Mouse (Mus musculus) liver, embryonic 15.5 days (tissue): ENCODE measurements around the gene Hacd4. TPM values are rescaled to one million over a fixed set of nuclear protein-coding genes. Genes with fewer than 3 reads are reported as not detected.
"Not testable (repeated sequence)": the region's sequence is repeated elsewhere in the genome, so short reads cannot be mapped to it uniquely, and the experiment has no call there.

Experiments
- ATAC-seq: fragments of 200-750 bp; cut with Nextera tagmentation; 2 replicates; pipeline ENCODE4 v1.8.0; 2017; ENCODE audit warnings: moderate number of reproducible peaks, mild to moderate bottlenecking, moderate library complexity; ENCODE audit not compliant: insufficient read depth
- H3K27ac ChIP-seq: fragments of 300-500 bp; sonication (generic); replicated peaks from 2 replicates; pipeline ENCODE4 v1.5.1; 2015; ENCODE audit warnings: mild to moderate bottlenecking, inconsistent platforms
- H3K27me3 ChIP-seq: fragments of 300-500 bp; sonication (generic); 2 replicates; pipeline ENCODE4 v1.6.1; 2015; ENCODE audit warnings: mild to moderate bottlenecking, inconsistent platforms
- H3K36me3 ChIP-seq: fragments of 300-500 bp; sonication (generic); replicated peaks from 2 replicates; pipeline ENCODE4 v1.6.1; 2015; ENCODE audit warnings: moderate library complexity, mild to moderate bottlenecking, inconsistent platforms
- H3K4me1 ChIP-seq: fragments of 300-500 bp; sonication (generic); replicated peaks from 2 replicates; pipeline ENCODE4 v1.6.1; 2015; ENCODE audit warnings: inconsistent platforms
- H3K4me2 ChIP-seq: fragments of 300-500 bp; sonication (generic); 2 replicates; pipeline ENCODE4 v1.6.1; 2015; ENCODE audit warnings: moderate library complexity, mild to moderate bottlenecking, inconsistent platforms
- H3K4me3 ChIP-seq: fragments of 300-500 bp; sonication (generic); replicated peaks from 2 replicates; pipeline ENCODE4 v1.5.1; 2015; ENCODE audit warnings: mild to moderate bottlenecking, inconsistent platforms
- H3K9ac ChIP-seq: fragments of 300-500 bp; sonication (generic); 2 replicates; pipeline ENCODE4 v1.6.1; 2015; ENCODE audit warnings: moderate library complexity, mild to moderate bottlenecking, inconsistent platforms
- H3K9me3 ChIP-seq: fragments of 300-500 bp; sonication (generic); replicated peaks from 2 replicates; pipeline ENCODE4 v1.6.1; 2016; ENCODE audit warnings: inconsistent platforms
- WGBS: fragments of 180-500 bp; shearing (Covaris S2); methylation state at CpG from one replicate; pipeline ENCODE4 v1.1.7; 2015; ENCODE audit warnings: mixed read lengths; ENCODE audit not compliant: insufficient replicate concordance; 5-methylcytosine and 5-hydroxymethylcytosine counted together
- polyA plus RNA-seq: library from polyadenylated mRNA; unstranded; fragments of >200 nt; fragmentation: Nextera tagmentation; extraction: Ambion mirVana; gene quantifications from 2 replicates; pipeline ENCODE4 v1.2.1, GENCODE M21; 2015

Hacd4 gene
- polyA plus RNA-seq, 1 experiment from 2014 or later, result 6.3 TPM

DNA sequence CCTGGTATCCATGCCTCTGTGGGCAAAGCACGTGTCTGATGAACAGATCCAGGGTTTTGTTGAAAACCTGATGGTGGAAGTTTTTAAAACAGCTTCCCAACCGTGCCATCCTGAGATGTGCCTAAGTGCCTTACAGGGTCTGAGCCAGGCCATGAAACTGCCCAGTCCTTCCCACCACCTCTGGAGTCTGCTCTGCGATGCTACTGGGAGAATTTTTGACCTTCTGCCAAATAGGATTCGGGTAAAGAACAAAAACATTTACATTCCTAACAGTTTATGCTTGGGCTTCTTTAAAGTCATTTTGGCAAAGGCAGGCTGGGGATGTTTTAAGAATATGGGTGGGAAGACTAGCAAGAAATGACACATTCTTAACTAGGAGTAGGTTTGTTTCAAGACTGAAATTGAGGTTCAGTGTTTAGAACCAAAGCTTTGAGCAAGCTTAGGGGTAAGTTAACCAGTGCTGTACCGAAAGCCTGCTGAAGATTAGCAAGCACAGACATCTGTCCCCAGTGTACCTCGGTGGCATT is 41.7 kb downstream of the Hacd4 start:
- Histone ChIP-seq H3K27me3 (no peaks in the 10 kb centered on the region), H3K36me3 (no peaks in the 10 kb centered on the region), H3K4me1 (no peaks in the 10 kb centered on the region), H3K4me2 (no peak overlapping the region), H3K9ac (no peak overlapping the region), H3K9me3 (no peaks in the 10 kb centered on the region), H3K4me3 (no peak overlapping the region), H3K27ac (no peak overlapping the region)
- ATAC-seq, result no peak
- WGBS, result 58% methylated on average over 6 of the region's 6 CpGs

DNA sequence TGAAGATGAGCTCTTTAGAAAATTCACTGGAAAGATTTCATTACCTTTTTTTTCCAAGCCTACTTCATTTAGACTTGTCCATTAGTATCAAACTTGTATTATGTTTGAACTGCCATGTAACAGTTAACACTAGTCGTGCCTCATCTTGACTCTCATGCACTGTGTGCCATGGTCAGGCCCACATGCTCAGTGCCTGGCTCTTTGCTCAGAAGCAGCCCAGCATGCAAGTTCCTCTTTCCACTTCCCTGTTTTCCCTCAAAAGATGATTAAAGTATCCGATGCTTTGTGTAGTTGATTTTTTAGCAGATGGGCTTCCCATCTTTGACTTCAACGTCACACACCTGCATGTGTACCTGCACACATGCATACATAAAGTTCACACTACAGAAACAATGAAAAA is 43.0 kb downstream of the Hacd4 start:
- Histone ChIP-seq H3K4me1 (no peaks in the 10 kb centered on the region), H3K27me3 (no peaks in the 10 kb centered on the region), H3K36me3 (no peaks in the 10 kb centered on the region), H3K9me3 (no peaks in the 10 kb centered on the region), H3K27ac (no peak overlapping the region), H3K9ac (no peak overlapping the region), H3K4me3 (no peak overlapping the region), H3K4me2 (no peak overlapping the region)
- WGBS, result 35% methylated on average over 3 of the region's 3 CpGs
- no peak for ATAC-seq

DNA sequence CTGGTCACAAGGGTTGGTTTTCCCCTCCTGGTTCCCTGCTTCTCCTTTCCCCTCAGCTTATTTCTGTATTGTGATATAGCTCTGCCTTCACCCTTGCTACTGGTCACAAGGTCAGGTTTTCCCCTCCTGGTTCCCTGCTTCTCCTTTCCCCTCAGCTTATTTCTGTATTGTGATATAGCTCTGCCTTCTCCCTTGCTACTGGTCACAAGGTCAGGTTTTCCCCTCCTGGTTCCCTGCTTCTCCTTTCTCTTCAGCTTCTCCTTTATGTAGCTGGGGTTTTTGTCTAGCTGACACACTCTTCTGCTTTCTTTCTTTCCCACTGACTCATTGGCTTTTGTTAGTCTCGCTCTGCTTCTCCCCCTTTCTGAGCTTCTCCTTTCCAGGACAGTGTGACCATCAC is 48.1 kb downstream of the Hacd4 start:
- not testable (repeated sequence) for H3K27ac ChIP-seq, ATAC-seq, H3K4me1 ChIP-seq, H3K9ac ChIP-seq, H3K27me3 ChIP-seq, H3K36me3 ChIP-seq, H3K4me3 ChIP-seq, H3K4me2 ChIP-seq, H3K9me3 ChIP-seq
- 72% methylated on average over 1 of the region's 1 CpGs for WGBS

DNA sequence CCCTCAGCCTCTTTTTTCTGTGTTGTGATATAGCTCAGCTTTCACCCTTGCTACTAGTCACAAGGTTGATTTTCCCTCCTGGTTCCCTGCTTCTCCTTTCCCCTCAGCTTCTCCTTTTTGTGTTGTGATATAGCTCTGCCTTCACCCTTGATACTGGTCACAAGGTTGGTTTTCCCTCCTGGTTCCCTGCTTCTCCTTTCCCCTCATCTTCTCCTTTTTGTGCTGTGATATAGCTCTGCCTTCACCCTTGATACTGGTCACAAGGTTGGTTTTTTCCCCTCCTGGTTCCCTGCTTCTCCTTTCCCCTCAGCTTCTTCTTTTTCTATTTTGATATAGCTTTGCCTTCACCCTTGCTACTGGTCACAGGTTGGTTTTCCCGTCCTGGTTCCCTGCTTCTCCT is 48.7 kb downstream of the Hacd4 start:
- Histone ChIP-seq H3K4me3 (no peak overlapping the region), H3K9me3 (no peaks in the 10 kb centered on the region), H3K4me2 (no peak overlapping the region), H3K9ac (no peak overlapping the region), H3K4me1 (no peaks in the 10 kb centered on the region), H3K27ac (no peak overlapping the region), H3K36me3 (no peaks in the 10 kb centered on the region), H3K27me3 (no peaks in the 10 kb centered on the region)
- no peak for ATAC-seq
- WGBS, result 44% methylated on average over 1 of the region's 1 CpGs

DNA sequence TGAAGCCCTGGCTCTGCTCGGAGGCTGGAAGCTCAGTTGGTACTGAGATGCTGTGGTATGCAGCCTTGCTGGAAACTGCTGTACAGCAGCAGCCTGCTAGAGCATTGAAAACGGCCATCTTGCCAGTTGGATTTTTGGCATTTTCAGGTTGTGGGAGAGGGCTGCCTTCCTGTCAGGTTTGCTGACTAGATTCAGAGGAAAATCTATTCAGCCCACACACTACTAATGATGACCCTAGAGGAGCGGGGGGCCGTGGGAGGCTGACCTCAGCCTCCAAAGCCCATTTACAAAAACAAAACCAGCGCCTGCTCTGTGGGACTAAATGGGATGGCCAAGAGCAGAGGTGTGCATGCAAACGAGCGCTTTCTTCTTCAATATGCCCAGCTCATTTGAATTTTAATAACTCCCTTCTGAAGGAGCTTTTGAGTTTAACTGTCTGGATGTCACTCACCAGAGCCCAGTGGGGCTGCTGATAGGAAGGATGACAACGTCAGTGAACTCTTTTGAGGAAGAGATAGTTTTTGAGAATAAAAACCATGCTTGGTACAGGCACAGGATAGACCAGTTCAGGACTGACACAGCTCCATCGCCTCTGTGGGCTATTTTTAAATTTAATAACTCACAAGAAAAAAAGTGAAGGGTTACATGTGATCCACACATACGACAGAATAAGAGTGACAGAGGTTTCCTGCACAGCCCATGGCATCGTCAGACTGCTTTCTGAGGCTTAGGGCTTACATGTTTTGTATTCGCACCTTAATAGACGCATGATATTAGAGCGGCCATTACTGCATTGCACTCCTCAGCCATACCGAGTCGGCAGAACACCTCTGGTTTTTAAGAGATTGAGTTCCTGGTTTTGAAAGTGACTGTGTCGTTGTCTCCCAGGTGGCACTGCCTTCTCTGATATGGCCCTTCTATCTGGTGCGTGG is 66.2 kb downstream of the Hacd4 start:
- Histone ChIP-seq H3K4me1 (no peaks in the 10 kb centered on the region), H3K27me3 (no peaks in the 10 kb centered on the region), H3K27ac (no peak overlapping the region), H3K9ac (no peak overlapping the region), H3K4me3 (no peak overlapping the region), H3K9me3 (no peaks in the 10 kb centered on the region), H3K36me3 (no peaks in the 10 kb centered on the region), H3K4me2 (no peak overlapping the region)
- ATAC-seq, result no peak
- 69% methylated on average over 18 of the region's 18 CpGs for WGBS

DNA sequence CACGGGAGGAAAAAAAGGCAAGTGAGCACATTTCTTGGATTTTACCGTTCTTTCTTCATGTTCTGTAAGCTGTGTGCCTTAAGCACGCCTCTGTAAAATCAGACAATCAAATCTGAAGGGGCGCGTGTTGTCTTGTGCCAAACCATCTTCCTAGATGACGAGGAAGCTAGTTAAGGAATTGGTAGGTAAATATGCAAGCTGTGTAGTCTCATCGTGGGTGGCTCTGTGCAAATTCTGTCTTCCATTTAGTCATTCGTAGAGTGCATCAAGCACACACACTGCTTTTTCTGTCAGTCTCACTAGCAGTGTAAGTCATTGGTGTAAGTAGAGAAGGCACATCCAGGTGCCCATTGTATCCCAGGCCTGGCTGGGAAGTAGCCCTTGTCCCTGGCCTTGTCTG is 67.9 kb downstream of the Hacd4 start:
- no peaks in the 10 kb centered on the region for H3K36me3 ChIP-seq
- H3K9ac ChIP-seq, result no peak overlapping the region
- no peaks in the 10 kb centered on the region for H3K27me3 ChIP-seq
- WGBS, result 79% methylated on average over 8 of the region's 8 CpGs
- no peak overlapping the region for H3K4me3 ChIP-seq
- H3K4me2 ChIP-seq, result no peak overlapping the region
- no peaks in the 10 kb centered on the region for H3K9me3 ChIP-seq
- no peak overlapping the region for H3K27ac ChIP-seq
- ATAC-seq, result no peak
- H3K4me1 ChIP-seq, result no peaks in the 10 kb centered on the region

DNA sequence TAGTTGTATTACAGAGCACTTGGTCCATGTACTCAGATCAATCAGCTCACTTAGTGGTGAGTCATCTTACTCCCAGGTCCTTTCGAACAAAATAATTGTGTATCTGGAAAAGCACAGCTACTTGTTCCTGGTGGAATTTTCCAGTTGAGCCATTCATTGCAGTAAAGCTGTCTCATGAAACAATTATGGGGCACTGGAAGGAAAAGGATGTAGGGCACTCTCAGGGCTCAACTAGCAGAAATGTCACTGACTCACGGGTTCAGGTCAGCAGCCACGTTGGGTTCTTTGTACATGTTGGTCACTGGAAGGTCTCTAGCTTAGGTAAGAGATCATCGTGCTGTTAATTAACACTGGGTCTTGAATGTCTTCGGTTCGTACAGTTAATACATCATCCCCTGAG is 68.8 kb downstream of the Hacd4 start:
- no peaks in the 10 kb centered on the region for H3K4me1 ChIP-seq
- no peak overlapping the region for H3K4me2 ChIP-seq
- H3K36me3 ChIP-seq, result no peaks in the 10 kb centered on the region
- WGBS, result 71% methylated on average over 6 of the region's 6 CpGs
- ATAC-seq, result no peak
- no peaks in the 10 kb centered on the region for H3K9me3 ChIP-seq
- H3K9ac ChIP-seq, result no peak overlapping the region
- H3K27me3 ChIP-seq, result no peaks in the 10 kb centered on the region
- no peak overlapping the region for H3K4me3 ChIP-seq
- no peak overlapping the region for H3K27ac ChIP-seq

DNA sequence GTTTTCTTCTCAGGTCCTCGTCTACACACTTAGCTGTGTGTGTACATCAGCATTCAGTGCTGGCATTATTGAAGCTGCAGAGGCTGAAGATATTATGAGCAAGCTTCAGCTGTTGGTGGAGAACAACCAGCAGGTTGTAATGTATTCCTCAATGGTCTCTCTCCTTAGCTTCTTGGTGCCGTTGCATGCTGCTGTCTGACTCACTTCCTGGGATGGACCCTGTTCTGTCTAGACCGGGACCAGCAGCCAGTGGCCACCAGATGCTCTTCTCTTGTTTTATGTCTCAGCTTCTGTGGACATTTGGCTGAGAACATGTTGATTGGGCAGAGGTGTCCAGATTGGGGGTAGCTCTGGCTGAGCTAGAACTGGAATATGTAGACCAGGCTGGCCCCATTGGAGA is 81.3 kb downstream of the Hacd4 start:
- H3K4me1 ChIP-seq, result no peaks in the 10 kb centered on the region
- no peak overlapping the region for H3K27ac ChIP-seq
- no peak for ATAC-seq
- no peak overlapping the region for H3K4me3 ChIP-seq
- WGBS, result 74% methylated on average over 3 of the region's 3 CpGs
- 0 out of 2 replicates have a peak, but pooled peaks cover 4% of the 10 kb centered on the region for H3K36me3 ChIP-seq
- H3K27me3 ChIP-seq, result no peaks in the 10 kb centered on the region
- no peaks in the 10 kb centered on the region for H3K9me3 ChIP-seq
- H3K9ac ChIP-seq, result no peak overlapping the region
- no peak overlapping the region for H3K4me2 ChIP-seq

DNA sequence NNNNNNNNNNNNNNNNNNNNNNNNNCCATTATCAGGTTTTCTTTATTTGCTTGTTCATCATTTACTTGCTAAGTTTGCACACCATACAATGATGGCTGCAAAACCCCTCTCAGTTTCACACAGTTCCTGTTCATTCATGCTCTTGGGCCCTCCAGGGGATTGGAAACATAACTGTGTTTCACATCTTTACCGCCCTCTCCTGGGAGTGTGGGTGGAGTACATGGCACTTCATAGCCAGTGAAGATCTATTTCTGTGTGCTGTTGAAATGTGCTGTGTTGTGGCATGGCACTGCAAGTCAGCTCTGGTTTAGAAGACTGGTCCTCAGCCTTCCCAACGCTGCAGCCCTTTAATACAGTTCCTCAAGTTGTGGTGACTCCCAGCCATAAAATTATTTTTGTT is 82.1 kb downstream of the Hacd4 start:
- no peaks in the 10 kb centered on the region for H3K4me1 ChIP-seq
- no peak overlapping the region for H3K9ac ChIP-seq
- WGBS, result 57% methylated on average over 2 of the region's 2 CpGs
- no peak overlapping the region for H3K4me2 ChIP-seq
- H3K36me3 ChIP-seq, result 0 out of 2 replicates have a peak, but pooled peaks cover 4% of the 10 kb centered on the region
- no peak for ATAC-seq
- no peaks in the 10 kb centered on the region for H3K27me3 ChIP-seq
- H3K4me3 ChIP-seq, result no peak overlapping the region
- no peaks in the 10 kb centered on the region for H3K9me3 ChIP-seq
- no peak overlapping the region for H3K27ac ChIP-seq

DNA sequence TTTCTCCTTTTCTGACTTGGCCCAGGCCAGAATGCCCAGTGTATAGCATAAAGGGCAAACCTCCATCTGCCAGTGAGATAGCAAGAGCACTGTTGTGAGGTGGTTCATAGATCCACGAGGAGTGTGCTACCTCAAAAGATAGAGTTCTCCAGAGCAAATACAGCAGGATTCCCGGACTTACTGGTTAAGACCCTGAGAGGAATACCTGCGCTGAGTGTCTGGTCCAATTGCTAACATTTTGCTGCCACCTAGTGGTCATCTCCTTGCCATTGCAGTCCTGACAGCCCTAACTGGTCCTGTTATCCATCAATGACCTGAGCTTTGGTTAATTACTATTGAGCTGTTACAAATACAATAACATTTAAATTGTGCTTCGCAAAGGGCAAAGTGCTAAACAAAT is 87.8 kb downstream of the Hacd4 start:
- Histone ChIP-seq H3K4me2 (no peak overlapping the region), H3K9me3 (no peaks in the 10 kb centered on the region), H3K4me1 (no peaks in the 10 kb centered on the region), H3K27ac (no peak overlapping the region), H3K27me3 (no peaks in the 10 kb centered on the region), H3K36me3 (no peaks in the 10 kb centered on the region), H3K4me3 (no peak overlapping the region), H3K9ac (no peak overlapping the region)
- WGBS, result 2% methylated on average over 4 of the region's 4 CpGs
- no peak for ATAC-seq
